Mouse (Mus musculus): ENCODE results near the gene Cacna1g.

Gene Cacna1g

DNA sequence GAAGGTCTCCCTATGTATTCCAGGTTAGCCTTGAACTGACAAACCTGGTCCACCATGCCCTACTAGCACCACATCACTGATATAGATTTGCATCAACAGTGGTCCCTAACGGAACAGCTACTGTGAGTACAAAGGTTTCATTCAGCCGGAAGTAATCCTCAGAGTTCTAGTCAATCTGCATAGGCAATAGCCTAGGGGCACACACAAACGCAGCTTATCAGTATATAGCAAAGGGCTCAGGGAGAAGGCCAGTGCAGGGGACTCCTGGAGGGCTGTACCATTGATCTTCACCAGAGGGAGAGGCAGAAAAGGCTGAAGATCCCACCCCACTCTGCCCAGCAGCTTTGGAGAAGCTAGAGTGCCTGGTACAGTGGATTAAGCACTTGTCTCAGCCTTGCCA lies 27.0 kb downstream of the Cacna1g start:
- DNase-seq (ENCODE audit: low read depth, low spot score), result no peak

DNA sequence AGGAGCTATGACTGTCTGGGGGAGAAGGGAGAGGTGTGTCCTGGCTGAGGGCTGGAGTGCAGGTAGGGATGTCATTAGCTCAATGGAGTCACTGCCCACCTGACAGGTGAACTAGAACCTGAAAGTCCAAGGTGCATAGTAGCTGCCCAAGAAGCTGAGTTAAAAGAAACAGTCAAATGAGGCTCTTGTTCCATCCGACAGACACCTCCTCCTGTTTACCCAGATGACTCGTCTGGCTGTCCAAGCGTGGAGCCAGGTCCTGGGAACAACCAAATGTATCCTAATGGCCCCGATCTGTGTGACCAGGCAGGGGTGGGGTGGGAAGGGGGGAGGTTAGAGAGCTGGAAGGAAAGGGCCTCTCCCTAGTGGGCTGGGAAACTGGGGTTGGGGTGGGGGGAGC lies 28.7 kb downstream of the Cacna1g start:
- no peak for DNase-seq (ENCODE audit: low read depth, low spot score)

DNA sequence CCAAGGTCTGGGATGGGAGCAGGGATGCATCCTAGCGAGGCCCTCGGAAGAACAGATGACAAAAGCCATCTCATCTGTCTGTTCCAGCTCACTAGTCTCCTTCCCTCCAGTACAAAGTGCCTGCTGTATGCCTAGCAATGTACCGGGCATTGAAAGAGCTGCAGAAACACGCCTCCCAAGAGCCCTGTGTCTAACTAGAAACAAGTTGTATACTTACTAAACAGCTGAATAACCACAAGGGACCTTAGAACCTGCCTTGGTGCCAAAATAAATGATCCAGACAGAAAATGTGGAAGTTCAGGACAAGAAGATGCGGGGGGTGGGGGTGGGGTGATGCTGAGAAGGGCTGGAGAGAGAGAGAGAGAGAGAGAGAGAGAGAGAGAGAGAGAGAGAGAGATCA lies 29.2 kb downstream of the Cacna1g start:
- no peak for DNase-seq (ENCODE audit: low read depth, low spot score)

DNA sequence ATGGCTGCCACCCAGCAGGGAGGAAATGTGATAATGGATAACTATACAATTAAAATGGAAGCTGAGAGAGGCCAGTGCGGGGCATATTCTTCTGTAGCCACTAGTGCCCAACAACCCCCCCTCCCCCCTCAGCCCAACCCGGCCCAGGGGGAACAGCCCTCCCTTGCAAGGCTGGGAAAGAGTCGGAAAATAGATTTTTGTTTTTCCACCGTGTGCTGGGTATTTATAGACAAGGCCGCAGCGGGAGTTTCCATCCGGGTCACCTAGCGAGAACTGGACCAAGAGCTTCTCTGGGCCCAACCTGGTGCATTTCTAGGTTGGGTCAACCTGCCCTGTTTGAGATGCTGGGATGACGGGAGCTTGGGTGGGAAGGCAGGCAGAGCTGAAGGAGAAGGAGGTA lies 32.2 kb downstream of the Cacna1g start:
- DNase-seq (ENCODE audit: low read depth, low spot score), result no peak

DNA sequence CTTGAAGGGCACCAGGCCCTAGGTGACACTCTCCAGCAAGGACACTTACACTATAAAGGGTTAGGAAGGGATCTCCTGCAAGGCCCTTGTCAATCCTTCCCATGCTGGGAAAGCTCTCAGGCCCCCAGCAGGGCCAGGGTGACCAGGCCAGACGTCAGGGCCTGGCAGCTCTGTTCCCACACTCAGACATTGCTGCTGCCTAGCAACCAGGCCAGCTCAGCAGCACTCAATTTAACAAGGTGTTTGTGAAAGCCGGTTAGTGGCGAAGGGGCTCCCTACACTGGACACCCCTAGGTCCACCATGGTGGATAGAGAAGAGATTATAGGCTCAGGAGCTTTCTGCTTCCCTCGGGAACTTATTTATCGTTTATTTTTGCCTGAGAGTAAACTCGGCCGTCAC lies 32.9 kb downstream of the Cacna1g start:
- no peak for DNase-seq (ENCODE audit: low read depth, low spot score)

DNA sequence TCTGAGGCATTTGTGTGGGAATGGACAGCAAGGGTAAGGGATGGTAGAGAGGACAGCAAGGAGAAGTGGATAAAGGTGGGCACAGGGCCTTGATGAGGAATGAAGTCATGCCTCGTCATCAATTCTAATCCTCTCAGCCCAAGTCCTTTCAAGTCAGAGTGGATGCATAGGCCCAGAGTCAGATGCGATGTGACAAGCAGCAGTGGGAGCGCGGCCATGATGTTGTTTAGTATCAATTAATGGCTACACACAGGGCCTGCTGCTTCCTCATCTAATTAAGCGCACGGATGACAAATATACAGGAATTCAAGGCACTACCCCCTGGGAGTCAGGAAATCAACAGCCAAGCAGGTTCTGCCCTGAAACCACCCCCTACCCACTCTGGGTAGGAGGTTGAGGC lies 33.6 kb downstream of the Cacna1g start:
- no peak for DNase-seq (ENCODE audit: low read depth, low spot score)

DNA sequence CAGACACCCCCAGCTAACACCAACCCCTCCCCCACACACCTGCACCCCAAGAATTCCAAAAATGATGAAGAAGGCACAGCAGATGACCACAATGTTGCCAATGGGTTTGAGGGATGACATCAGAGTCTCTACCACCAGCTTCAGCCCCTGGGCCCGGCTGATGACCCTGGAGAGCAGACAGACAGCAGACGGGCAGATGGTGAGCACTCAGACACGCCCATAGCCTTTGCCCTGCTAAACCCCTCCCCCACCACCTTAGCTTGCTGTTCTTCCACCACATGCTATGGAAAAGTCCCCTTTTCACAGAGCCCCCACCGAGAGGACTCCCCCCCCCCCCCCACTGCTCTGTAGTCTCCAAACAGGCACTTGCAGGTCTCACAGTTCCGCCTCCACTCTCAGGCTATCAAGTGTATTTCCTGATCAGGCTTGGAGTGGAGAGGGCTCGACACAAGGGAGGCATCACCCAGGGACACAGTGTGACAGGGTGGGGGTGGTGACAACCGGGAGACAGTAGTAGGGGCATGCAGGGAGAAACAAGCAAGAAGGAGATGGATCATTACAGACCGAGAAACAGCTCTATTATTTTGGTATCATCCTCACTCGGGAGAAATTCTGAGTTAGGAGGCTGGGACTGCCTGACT lies 44.9 kb downstream of the Cacna1g start:
- no peak for DNase-seq (ENCODE audit: low read depth, low spot score)

DNA sequence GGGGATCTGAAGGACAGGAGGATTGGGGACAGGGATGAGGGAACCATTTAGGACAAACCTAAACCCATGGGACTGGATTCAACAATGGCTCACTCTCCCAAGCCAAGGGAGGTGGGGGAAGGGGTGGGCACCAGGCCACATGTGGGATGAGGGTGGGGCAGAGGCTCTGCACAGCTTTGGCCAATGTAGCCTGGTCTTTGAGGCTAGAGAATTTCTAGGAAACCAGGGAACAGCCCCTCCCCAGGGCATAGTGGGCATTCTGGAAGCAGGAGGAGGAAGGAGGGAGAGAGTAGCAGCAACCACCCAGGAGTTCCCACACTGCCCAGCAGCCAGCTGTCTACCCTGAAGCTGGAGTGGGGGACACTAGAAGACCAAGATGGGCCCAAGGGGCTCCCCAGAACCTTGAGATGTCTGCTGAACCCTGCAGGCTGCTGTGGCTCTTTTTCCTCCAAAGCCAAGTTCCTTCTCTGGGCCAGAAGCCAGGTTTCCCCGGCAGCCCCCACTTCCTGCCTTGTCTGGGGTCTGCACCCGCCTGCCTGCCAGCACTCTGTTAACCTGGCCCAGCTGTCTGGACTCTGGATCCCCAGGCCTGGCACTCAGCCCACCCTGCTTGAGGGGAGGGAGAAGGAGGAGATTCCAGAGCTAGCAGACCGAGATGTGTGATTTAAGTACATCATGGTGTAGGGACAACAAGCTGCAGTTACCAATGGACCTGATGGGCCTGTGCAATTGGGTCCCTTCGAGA lies 45.7 kb downstream of the Cacna1g start:
- no peak for DNase-seq (ENCODE audit: low read depth, low spot score)

DNA sequence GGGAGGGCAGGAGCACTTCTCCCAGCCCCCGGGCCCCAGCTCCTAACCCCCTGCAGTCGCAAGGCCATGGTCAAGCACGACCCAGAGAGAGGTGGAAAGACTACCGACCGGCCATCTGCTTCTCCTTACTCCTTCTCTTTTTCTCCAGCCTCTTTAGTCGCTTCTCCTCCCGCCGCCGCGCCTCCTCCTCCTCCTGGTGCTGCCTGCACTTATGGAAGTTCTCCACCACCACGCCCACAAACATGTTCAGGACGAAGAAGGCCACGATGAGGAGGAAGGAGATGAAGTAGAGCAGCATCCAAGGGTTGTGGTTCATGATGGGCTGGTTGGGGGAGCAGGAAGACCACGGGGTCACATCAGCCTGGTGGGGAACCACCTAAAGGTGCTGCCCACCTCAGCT lies 48.3 kb downstream of the Cacna1g start:
- DNase-seq (ENCODE audit: low read depth, low spot score), result no peak

DNA sequence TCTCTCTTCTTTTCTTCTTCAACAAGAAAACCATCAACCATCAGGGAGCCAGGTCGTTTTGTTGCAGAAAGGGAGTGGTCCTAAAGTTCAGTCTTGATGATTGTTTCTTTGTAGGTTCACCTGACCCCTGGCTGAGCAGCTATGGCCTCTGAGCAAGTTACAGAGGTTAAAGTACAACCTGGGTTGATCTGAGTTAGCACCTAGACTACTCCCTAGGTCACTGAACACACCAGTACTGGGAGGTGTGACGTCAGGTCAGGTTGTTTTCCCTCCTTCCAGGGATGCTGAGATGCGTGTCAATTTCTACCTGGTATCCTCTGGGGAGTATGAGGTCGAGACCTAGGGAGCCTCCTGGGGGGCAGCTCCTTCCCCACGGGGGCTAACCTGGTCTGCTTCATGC lies 48.8 kb downstream of the Cacna1g start:
- no peak for DNase-seq (ENCODE audit: low read depth, low spot score)

DNA sequence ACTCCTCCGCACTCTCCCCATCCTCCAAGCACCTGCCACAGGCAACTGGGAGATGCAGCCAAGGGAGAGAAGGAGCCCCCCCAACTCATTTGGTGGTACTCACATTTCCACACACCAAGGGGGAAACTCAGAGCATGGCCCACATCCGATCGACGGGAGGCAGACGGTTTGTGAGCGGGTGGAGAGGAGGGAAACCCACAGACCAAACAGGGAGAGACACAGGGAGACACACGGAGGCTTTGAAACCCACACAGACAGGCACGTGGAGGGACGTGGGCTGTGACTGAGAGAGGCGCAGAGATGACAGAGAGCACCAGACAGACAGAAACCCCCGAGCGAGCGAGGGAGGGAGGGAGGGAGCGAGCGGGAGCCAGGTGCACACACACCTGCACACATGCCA lies 49.6 kb downstream of the Cacna1g start:
- no peak for DNase-seq (ENCODE audit: low read depth, low spot score)

DNA sequence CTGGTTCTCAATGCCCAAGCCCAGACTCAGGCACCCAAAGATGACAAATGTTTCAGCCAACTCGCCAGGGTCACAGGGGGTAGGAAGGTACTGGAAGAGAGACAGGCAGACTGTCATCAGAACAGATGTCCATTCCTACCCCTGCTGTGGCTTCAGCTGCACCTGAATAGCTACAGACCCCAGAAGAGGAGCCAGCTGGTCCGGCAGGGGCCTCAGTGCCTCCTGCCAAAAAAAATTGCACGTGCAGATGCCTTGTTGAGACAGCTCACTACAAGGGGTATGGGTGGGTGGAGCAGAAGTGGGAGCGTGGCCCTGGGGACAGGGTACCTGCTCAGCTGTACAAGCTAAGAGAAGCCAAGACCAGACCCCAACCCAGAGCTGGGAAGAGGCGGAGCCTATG lies 50.1 kb downstream of the Cacna1g start:
- DNase-seq (ENCODE audit: low read depth, low spot score), result no peak

DNA sequence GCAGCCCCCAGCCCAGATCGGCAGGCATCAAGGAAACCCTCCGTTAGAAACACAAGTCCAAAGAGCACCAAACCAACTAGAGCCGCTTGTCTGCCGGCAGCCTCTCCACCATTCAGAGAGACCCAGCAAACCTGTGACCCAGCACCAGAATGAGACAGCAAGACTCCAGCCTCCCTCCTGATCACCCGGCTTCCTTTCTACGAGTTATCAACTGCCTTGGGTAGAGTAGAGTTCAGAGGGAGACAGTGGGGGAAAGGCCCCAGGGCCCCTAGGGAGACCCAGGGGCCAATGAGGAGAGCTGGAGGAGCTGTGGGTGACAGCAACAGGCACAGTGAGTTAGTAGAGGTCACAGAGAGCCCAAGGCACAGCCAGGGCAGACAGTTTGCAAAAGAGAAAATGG lies 53.0 kb downstream of the Cacna1g start:
- no peak for DNase-seq (ENCODE audit: low read depth, low spot score)

DNA sequence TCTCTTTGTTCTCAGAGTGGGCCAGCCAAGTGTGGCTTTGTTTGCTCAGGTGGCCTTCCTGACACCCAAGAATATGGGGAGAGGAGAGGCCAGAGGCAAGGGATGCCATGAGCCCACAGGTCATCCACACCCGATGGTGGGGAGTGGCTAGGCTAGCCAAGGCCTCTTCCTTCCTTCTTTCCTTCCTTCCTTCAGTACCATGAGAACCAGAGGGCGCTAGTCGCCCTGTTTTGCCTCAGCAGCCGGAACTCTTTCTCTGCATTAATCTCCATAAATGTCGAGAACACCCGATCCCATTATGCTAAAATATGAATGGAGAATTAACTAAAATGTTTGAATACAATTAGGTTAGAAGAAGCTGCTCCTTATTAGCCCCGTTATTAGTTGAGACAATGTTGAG lies 53.7 kb downstream of the Cacna1g start:
- no peak for DNase-seq (ENCODE audit: low read depth, low spot score)

DNA sequence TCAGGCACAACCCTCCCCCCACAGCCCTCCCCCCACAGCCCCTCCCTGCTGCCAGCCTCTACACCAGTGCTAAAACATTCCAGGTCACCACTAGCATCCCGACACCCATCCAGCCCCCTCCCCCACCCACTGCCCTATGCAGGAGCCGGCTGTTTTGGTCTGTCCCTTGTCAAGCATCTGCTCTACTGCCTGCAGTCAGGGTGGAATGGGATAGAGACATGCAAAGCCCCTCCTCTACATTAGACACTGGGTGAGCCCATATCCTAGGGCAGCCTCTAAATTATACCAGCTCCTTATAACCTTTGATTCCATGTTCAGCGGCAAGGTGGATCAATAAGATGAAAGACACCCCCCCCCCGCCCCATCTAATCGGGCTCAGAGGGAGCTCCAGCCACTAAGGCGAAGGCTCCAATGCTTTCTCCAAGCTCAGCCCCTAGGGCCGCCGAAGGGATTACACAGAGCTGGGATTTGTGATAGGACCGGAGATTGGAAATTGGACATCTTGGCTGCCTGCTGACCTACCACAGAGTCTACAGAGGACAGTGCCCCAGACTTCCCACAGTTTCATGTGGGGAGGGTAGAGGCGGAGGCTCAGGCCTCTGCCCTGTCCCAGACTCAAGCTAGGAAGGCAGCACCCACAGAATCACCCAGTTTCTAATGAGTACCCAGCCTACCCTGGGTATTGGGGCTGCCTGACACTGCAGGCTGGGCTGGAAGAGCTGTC lies 54.8 kb downstream of the Cacna1g start:
- no peak for DNase-seq (ENCODE audit: low read depth, low spot score)

DNA sequence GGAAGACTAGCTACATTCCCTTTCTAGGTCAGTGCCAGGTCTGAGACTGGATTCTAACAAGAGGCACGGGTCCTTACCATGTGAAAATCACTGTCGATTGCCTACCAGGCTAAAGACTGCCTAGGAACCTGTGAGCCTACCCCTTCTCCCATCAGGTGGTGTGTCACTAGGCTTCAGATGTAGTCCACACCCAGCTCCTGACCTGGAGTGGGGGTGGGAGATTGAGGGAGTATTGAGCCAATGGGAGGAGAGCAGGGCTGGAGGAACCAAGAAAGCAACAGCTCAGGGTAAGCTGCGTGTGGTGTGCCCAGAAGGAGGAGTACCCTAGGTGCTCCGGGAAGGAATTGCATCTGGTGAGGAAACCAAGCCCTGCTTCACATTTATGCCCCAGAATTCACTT lies 60.0 kb downstream of the Cacna1g start:
- DNase-seq (ENCODE audit: low read depth, low spot score), result no peak

DNA sequence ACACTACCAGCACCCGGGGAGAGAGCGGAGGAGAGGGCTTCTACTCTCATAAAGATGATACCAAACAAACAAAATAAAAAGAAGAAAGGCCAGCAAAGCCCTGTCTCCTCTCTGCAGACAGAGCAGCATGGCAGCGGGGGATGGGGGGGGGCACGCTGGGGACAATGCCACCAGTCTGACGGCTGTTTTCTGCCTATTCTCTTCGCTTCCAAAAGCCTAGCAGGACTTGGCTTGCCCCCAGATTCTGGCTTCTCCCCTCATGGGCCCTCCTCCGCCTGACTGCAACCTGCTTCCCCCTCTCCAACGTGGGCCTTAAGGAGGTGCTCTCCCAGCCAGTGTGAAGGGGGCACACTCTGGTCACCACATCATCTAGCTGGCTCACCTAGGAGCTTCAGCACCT lies 60.5 kb downstream of the Cacna1g start:
- no peak for DNase-seq (ENCODE audit: low read depth, low spot score)

DNA sequence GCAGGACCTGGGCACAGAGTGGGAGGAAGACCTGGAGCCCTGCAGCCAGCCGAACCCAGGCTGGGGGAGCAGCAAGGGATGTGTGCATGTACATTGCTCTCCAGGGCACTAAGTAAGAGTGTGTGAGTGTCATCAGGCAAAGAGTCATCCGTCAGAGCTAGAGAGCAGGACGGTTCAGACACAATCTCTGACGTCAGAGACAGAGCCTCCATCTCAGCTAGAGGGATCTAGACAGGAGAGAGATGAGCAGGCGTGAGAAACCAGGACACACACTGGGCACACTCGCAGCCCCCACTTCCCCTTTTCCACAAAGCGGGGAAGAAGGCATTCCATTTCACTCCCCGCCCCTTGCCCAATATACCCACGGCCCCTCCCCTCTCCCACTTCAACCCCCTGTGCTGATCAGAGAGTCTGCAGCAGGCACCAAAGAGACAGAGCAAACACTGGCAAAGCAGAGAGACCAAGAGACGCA lies 61.0 kb downstream of the Cacna1g start:
- DNase-seq (ENCODE audit: low read depth, low spot score), result no peak

DNA sequence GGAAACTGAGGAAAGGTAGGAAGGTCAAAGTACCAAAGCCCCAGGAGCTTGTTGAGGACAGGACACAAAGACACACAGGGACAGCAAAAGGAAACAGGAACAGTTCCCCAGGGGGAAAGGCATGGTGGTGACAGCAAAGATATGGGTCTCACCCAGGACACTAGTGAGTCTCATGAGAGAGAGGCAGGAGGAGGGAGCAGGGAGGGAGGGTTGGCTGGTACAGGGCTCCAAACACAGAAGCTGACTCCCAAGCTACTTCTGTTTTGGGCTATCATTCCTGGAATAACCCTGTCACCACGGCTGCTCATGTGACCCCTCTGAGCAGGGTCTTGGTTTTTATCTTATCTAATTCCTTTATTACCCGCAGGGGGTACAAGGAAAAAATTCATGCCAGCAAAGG lies 61.4 kb downstream of the Cacna1g start:
- no peak for DNase-seq (ENCODE audit: low read depth, low spot score)

DNA sequence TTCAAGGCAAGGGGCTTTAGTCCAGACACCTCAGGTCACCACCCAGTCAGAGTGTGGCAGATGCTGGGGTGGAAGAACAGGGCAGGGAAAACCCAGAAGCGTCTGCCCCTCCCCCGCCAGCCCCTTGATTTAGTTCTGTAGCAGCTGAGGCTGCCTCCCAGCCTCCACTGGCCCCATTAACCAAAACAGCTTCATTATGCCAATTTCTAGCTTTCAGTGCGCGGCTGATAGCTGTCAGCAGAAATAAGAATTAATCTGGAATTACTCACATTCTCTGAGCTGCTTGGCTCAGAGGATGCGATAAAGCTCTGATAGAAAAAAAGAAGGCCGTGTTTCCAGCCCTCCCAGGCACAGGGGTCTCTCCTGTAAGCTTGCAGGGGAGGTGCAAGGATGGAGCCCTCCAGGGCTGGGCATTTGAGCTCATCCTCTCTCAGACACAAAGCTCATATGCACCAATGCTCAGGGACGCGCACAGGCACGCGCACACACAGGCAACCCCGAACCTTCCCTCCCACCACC lies 66.1 kb downstream of the Cacna1g start:
- DNase-seq (ENCODE audit: low read depth, low spot score), result no peak

DNA sequence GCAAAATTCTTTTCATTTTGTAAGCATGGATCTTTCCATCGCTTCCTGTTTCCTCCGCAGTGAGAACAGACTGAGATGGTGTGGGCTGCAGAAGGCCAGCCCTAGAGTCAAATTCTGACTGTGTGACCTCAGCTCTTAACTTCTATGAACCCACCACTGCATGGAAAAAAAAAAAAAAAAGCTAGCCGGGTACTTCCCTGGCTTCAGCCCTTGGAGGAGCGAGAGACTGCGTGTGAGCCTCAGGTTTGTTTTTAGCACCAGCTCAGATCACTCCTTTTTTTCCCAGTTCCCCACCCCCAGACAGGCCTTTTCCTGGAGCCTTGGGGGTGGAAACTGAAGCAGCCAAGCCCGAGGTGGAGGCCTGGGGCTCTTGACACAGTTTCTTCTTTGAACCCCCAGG lies 68.7 kb downstream of the Cacna1g start:
- DNase-seq (ENCODE audit: low read depth, low spot score), result no peak

DNA sequence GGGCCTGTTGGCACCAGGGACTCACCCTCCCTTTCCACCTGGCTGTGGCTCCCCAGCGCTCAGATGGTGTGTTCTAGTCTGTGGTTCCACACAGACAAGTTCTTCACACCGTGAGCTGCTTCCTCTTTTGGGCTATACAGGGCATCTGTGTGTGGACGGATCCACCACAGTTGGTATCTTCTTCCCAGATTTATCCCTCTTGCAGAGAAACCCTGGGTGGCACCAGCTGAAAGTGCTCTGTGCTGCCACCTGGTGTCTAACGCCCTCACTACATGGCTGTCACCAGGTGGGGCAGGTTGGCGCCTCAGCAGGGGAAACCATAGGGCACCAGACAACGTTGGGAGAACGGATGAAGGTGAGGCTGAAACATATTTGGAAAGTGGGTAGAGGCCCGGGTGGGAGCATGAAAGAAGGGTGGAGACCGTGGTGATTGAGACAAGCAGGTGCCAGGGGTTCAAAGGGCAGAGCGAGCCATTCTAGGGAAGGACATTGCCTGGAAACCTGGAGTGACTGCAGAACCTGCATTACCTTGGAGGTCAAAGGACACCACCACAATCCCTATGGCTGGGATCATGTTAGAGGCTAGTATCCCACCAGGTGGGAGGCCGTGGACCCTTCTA lies 69.2 kb downstream of the Cacna1g start:
- peak; percentile 65 for DNase-seq (ENCODE audit: low read depth, low spot score)
